Mouse (Mus musculus) right cerebral cortex, adult 18-20 months (tissue): ENCODE data around the gene Pacrg.
A peak's percentile ranks its signal among the peaks of the same experiment; 100 is the strongest.

Experiments used
- DNase-seq: peaks from one replicate; pipeline ENCODE4 v3.0.0; 2022; ENCODE audit warnings: mixed read lengths

Pacrg gene

GRCm38 (mm10) chr17:10534206-10534605 is 305.9 kb downstream of the Pacrg start:
- DNase-seq = no peak

DNA sequence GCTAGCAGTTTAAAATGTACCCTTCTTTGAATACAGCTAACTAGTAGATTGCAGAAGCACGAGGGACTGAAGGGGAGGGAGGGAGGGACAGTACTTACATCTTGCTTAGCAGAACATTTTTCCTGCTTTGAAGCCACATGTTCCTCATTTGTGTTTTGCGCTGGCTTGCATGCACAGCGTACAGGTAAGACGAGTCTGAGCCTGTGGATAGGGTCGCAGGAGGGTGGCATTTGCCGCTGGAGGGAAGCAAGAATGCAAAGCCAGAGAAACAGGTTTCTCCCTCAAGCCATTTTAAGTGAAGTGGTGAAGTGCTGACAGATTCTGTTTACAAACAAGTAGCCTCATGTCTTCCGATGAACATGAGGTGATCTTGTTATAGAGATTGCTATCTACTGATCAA is 306.6 kb downstream of the Pacrg start:
- no peak for DNase-seq

DNA sequence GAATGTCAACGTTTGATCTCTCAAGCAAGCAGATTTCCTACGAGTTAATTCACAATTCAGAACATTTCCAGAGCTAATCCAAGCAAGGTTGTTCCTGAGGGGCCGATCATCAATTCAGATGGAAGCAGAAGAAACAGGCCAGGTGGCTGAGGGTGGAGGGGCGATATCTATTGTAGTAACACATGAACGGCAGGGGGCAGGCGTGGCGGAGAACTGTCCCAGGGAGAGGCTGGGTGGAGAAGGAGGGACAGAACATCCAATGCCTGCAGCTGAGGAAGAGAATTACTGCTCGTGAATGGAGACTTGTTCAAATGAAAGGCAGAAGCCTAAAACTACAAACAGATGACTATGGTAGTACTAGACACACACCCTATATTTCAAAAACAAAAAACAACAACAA is 309.1 kb downstream of the Pacrg start:
- DNase-seq = peak; percentile 33

GRCm38 (mm10) chr17:10529329-10529955 is 310.7 kb downstream of the Pacrg start:
- DNase-seq = no peak

- no peak for DNase-seq
These were observed 318.8 kb downstream of the Pacrg start for GRCm38 (mm10) chr17:10521282-10521681.

DNA sequence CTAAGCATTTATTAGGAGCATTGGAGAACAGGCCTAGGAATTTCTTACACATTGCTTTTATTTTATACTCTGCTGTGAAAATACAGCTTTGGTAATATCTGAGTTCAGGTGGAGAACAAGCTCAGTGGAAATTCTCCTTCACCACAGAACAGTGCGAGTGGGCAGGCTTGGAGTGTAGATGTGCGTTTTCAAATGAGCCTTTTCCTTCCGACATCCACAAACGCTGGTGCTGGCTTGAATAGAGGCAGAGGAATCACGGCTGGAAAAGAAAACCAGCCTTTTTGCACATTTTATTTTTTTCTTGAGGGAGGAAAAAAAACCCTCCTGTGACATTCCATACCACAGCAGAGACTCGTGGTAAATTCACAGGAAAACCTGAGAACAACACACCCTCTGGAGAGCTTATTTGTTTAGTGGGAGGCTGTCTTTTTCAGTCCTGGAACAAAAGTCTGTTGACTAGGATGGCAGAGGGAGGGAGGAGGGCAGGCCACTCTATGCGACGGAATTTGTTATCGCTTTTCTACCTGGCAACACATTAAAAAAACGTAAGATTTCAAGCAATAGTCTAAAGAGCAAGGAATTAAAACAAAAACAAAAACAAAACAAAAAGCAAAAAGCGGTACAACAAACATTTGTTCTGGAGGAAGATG is 320.5 kb downstream of the Pacrg start:
- DNase-seq = no peak

GRCm38 (mm10) chr17:10514812-10515211 is 325.3 kb downstream of the Pacrg start:
- DNase-seq = no peak

DNA sequence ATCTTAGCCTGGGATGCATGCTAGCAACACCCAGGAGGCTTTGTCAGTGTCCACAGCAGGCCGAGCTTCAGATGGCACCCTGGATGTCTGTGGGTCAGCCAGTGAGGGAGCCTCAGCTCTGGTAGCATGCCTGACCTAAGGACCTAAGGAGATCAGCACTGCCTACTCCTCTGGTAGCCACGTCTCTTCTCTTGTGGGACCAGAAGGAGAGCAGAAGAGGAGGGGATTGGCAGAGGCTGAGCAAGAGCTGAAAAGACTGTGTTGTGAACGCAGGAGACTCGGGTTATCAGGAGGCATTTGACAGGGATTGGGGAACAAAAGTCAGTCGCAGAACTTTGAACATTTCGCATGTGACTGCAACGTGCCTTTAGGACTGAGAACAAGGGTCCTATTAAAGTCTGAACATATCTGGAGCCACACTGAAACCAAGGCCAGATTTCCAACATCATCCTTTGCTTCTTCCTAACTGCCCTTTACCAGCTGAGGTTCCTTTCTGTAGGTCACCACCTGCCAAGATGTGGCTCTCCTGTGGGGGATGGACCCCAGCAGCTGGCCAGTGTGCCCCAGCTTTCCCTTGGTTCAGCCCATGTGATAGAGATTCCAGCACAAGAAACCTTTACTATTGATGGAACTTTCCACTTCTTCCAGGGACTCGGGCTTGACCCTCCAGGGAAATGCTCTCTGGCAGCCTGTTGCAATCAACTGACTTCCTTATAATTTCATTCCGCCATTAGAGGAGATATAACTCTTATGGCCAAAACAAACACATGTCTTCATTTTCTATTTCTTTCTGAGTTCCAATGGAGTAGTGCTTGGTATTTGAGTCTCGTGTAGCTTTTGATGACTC is 329.0 kb downstream of the Pacrg start:
- DNase-seq = no peak

DNA sequence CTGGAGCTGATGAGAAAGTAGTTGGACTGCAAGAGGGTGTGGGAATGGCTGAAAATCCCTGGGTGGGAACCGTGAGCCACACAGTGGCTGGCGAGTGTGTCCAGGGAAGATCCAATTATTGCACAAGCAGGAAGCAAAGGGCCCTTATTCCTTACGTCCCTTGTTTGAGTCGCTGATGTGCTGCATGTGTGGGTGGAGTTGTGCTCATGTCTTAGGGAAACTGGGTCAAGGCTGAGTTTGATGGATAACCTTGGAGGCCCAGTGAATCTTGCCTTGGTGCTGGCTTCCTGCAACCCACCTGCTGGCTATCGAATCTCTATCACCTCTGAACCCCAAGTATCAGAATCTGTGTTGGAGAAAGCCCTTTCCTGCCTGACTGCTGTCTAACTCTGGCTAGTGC is 329.6 kb downstream of the Pacrg start:
- DNase-seq = no peak

- no peak for DNase-seq
These were observed 332.0 kb downstream of the Pacrg start for GRCm38 (mm10) chr17:10508088-10508487.

- DNase-seq = peak; percentile 58
These were observed 332.6 kb downstream of the Pacrg start for GRCm38 (mm10) chr17:10507466-10507865.

DNA sequence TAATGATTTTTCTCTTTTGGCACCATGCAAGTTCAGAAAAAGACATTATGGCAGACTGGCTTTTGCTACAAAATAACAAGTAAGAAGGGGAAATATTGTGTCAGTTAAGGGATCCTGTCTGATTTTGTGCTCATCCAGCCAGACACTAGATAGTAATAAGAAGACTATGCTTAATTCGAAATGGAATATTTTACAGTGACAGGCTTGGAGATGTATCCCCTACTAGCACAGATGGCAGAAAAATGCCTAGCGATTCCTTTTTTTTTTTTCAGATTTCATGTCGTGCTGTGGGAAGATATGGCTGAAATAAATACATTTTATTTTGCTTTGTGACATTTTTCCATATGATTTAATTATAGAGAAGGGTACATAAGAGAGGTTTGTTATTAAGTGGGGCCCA is 333.2 kb downstream of the Pacrg start:
- no peak for DNase-seq

DNA sequence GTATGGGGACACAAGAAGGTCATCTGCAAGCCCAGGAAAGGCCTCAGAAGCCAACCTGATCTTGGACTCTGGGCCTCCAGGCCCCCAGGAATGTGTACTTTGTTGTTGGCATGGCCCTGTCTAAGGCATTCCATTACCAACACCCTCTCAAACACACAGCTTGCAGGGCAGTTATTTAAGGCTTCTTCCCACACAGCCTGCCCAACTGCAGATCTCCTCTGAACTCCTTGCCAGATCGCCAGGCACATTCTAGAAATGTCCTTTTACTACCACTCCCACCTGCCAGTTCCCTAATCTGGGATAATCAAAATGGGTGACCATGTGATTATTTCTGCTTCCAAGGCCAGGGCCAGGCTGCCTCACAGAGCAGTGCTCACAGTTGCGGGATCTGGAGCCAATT is 338.7 kb downstream of the Pacrg start:
- DNase-seq = no peak

GRCm38 (mm10) chr17:10500795-10501432 is 339.2 kb downstream of the Pacrg start:
- DNase-seq = no peak

GRCm38 (mm10) chr17:10498935-10499655 is 341.0 kb downstream of the Pacrg start:
- DNase-seq = no peak

- DNase-seq = no peak
These were observed 342.2 kb downstream of the Pacrg start for GRCm38 (mm10) chr17:10497781-10498420.

DNA sequence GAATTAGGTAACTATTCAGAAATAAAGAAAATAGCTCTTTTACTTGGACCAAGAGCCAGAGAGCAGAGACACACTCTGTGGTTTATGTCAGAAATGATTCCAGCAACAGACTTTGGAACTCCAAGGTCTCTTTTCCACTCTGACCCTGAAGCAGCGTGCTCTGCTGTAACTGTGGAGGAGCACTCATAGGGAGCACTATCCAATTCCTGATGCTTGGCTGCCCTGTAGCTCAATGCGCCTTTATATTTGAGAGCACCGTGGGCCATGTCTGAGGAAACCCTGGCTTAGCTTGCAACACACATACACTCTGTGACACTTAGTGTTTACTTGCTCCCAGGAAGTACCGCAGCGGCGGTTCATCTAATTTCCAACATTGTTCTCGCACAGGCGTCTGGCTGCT is 344.0 kb downstream of the Pacrg start:
- no peak for DNase-seq

DNA sequence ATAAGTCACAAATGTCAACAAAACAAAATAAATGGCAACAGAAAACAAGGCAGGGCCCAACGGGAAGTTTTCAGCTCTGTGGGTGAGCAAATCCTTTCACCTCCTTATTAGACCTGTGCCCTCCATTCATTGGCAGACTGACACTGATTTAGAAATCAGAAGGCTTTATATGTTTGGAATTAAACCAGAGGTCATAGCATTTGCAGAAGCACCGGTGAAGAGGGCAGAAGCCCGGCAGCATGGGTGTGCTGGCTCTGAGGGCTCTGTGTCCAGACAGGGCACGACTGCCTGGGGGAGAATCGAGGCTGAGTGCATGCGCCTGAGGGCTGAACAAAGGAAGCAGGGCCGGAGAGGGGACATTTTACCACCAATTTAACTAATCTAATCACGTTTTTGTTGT is 344.5 kb downstream of the Pacrg start:
- no peak for DNase-seq

GRCm38 (mm10) chr17:10493124-10493523 is 347.0 kb downstream of the Pacrg start:
- peak; percentile 57 for DNase-seq

DNA sequence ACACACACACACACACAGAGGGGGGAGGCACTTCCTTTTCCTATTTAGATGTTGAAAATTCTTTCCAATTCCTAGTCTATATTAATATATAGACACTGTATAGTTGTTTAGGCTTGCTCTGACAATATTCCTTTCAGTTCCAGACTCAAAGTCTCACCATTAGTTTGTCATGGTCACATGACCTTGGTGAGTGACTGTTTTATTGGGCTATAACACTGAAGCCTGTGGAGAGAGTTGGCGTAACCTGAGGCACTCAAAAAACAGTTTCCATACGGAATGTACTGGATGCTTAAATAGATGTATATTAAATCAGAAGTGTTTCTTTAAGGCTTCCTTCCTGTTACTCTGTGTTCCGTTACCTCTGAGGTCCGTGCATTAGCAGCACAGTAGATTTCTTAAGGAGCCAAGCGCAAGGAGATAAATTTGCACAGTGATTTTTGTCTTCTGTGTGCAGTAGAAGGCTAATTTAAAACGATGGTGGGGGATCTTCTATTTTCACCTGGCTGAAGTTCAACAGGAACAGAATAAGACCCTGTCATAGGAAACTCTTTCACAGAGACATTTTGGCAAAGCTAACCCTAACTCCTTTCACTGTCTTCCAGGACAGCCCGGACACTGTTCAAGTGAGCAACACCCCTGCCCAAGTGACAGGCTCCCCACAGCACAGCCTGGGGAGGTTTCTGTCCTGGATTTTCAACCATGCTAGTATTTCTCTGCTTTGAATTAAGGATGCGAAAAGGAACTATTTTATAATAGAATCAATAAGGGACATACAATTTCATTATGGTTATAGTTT is 349.5 kb downstream of the Pacrg start:
- DNase-seq = no peak

DNA sequence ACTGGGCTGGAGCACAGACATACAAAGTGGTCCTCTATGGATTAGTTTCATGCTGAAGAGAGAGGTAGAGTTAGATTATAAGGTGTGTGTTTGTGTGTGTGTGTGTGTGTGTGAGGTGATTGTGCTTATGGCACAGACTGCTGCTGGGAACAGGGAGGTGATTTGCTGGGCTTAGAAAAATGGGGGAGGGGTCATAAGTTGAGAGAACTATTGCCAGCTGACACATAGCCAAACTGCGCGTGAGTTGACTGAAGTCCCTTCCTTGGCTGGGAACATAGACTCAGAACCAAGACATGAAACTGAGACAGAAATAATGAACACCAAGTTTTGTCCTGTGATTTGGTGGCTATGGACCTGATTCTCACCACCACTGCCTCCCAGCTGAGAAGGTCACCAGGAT is 351.2 kb downstream of the Pacrg start:
- no peak for DNase-seq
